Mouse (Mus musculus) limb, embryonic 14.5 days (tissue): ENCODE results near the gene Cryba2. TPM values are rescaled to one million over a fixed set of nuclear protein-coding genes. Genes with fewer than 3 reads are reported as not detected.

Experiments used
- ATAC-seq: fragments of 200-750 bp; cut with Nextera tagmentation; 2 replicates; pipeline ENCODE4 v1.8.0; 2017; ENCODE audit warnings: low read depth, moderate number of reproducible peaks, moderate TSS enrichment; ENCODE audit not compliant: low FRiP score
- DNase-seq: peaks from one replicate; pipeline ENCODE4 v3.0.0-alpha.2; 2015; ENCODE audit warnings: low spot score
- H3K27ac ChIP-seq: fragments of 300-500 bp; sonication (generic); replicated peaks from 2 replicates; pipeline ENCODE4 v1.5.1; 2014; ENCODE audit warnings: low read depth, mild to moderate bottlenecking, low read length, moderate library complexity, mixed read lengths
- H3K27me3 ChIP-seq: fragments of 300-500 bp; sonication (generic); 2 replicates; pipeline ENCODE4 v1.6.1; 2014; ENCODE audit warnings: low read length, mixed read lengths; ENCODE audit not compliant: control insufficient read depth, insufficient read depth
- H3K36me3 ChIP-seq: fragments of 300-500 bp; sonication (generic); 2 replicates; pipeline ENCODE4 v1.6.1; 2014; ENCODE audit warnings: mild to moderate bottlenecking, low read length, moderate library complexity, mixed read lengths; ENCODE audit not compliant: control insufficient read depth, insufficient read depth
- H3K4me1 ChIP-seq: fragments of 300-500 bp; sonication (generic); 2 replicates; pipeline ENCODE4 v1.6.1; 2014; ENCODE audit warnings: antibody characterized with exemption, low read length, mixed read lengths; ENCODE audit not compliant: control insufficient read depth, insufficient read depth
- H3K4me2 ChIP-seq: fragments of 300-500 bp; sonication (generic); replicated peaks from 2 replicates; pipeline ENCODE4 v1.6.1; 2014; ENCODE audit warnings: low read depth, mild to moderate bottlenecking, low read length, moderate library complexity; ENCODE audit not compliant: severe bottlenecking
- H3K4me3 ChIP-seq: fragments of 300-500 bp; sonication (generic); replicated peaks from 2 replicates; pipeline ENCODE4 v1.5.1; 2014; ENCODE audit warnings: low read length
- H3K9ac ChIP-seq: fragments of 300-500 bp; sonication (generic); 2 replicates; pipeline ENCODE4 v1.6.1; 2014; ENCODE audit warnings: mild to moderate bottlenecking, low read depth, low read length, moderate library complexity; ENCODE audit not compliant: severe bottlenecking
- H3K9me3 ChIP-seq: fragments of 300-500 bp; sonication (generic); 2 replicates; pipeline ENCODE4 v1.6.1; 2016; ENCODE audit warnings: low read length; ENCODE audit not compliant: control insufficient read depth
- POLR2A ChIP-seq: fragments of 200-500 bp; IDR thresholded peaks from 2 replicates; pipeline ENCODE4 v1.8.0; 2012; ENCODE audit warnings: inconsistent platforms, mild to moderate bottlenecking, moderate library complexity, borderline replicate concordance; ENCODE audit not compliant: insufficient read depth, insufficient read length; ENCODE audit errors: extremely low read depth
- WGBS: fragments of 180-500 bp; shearing (Covaris S2); extraction: QIAGEN DNeasy Blood & Tissue Kit; methylation state at CpG from one replicate; pipeline ENCODE4 v1.1.7; 2014; 5-methylcytosine and 5-hydroxymethylcytosine counted together
- microRNA counts: library from miRNA; unstranded; fragments of <30 nt; microRNA quantifications from one replicate; lab custom pipeline; 2016
- microRNA-seq: library from miRNA; unstranded; fragments of <30 nt; microRNA quantifications from one replicate; pipeline ENCODE4, GENCODE M21; 2016
- polyA plus RNA-seq, 2 experiments: library from polyadenylated mRNA; depleted of rRNA in 1 of 2; stranded (reverse) in 1 of 2; unstranded in 1 of 2; fragments of >200 nt; fragmentation: Nextera tagmentation in 1 of 2; extraction: Ambion mirVana in 1 of 2; gene quantifications; 2 replicates each; pipeline versions ENCODE4 v1.2.1 to v1.2.3; 2012 to 2014

Gene Cryba2
- polyA plus RNA-seq, 2 experiments, result not detected

DNA sequence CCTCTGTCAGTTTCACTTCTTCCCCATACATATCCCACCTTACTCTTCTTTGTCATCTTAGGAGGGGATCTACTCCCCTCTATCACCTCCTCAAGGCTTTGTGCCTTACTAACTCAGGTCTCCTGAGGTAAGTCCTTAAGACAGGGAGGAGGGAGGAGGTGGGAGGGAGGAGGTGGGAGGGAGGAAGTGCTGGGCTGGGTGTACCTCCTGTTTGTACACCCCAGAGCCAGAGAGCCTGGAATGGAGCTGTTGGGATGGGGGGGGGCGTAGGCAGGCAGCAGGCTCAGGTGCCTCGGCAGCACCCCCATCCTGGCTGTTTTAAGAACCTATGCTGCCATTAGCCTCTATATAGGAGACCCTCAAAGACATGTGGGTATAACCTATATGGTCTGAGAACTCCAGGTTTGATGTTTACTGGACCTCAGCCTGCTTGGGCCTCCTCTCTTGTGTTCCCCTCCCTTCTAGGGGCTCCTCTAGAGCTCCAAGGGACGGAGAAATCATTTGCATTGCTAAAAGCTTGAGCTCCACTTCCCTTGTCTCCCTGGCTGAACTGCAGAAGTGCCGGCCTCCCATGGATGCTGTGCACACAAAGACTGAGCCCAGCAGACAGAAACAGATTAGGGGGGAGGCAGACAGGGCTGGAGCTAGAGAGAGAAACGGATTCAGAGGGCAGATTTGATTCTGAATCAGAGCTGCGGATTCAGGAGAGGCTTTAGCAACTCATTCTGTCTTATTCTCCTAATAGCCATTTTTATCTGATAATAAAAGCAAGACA lies 41.8 kb downstream of the Cryba2 start:
- Histone ChIP-seq H3K36me3 (no peaks in the 10 kb centered on the region), H3K4me1 (peaks cover 10% of the 10 kb centered on the region; the same call in 1 of the 2 replicates), H3K27me3 (peaks cover 44% of the 10 kb centered on the region), H3K27ac (no peak overlapping the region), H3K4me2 (no peak overlapping the region), H3K9me3 (no peaks in the 10 kb centered on the region), H3K9ac (no peak overlapping the region), H3K4me3 (no peak overlapping the region)
- DNase-seq, result no peak
- ATAC-seq, result no peak
- WGBS, result 18% methylated on average over 6 of the region's 6 CpGs
- TF ChIP-seq POLR2A, result no peak

DNA sequence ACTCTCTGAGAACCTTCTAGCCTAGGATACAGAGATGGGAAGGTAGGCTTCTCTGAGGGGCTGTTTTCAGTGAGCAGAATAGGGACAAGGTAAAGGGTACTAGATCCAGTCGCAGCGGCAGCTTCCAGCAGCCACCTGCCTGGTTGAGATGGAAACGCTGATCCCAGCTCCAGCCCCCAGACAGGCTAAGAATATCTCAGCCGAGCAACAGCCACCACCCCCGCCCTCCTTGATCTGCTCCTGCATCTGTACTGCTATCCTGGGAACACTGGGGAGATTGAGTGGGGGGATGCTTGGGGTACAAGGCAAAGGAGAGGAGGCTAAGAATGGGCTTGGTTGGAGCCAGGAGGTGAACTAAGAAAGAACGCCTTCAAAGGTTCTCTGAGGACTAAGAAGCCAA lies 42.7 kb downstream of the Cryba2 start:
- Histone ChIP-seq H3K4me3 (no peak overlapping the region), H3K27me3 (peaks cover 34% of the 10 kb centered on the region), H3K9ac (no peak overlapping the region), H3K4me2 (no peak overlapping the region), H3K9me3 (no peaks in the 10 kb centered on the region), H3K27ac (no peak overlapping the region), H3K4me1 (peaks cover 4% of the 10 kb centered on the region; the same call in 1 of the 2 replicates), H3K36me3 (no peaks in the 10 kb centered on the region)
- ATAC-seq, result no peak
- 19% methylated on average over 6 of the region's 6 CpGs for WGBS
- no peak for DNase-seq
- no peak for TF ChIP-seq POLR2A

DNA sequence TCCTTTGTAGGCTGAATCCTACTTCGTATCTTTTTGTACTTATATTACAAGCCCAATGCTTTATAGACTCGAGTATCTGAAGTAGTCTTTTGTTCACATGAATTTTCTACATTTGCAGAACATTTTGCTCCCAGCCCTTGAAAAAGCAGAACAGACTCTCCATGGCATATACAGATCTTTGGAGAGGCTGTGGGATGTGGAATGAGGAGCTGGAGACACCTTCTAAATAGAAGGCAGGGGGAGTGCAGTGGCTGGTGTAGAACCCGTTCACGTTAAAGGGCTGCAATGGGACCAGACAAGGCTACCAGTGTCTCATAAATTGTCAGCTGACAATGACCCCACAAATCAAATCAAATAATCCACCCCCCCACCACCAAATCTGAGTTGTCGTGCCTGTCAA lies 44.0 kb downstream of the Cryba2 start:
- no peak overlapping the region for H3K4me2 ChIP-seq
- no peak for DNase-seq
- no peak for ATAC-seq
- TF ChIP-seq POLR2A, result no peak
- H3K4me1 ChIP-seq, result no peaks in the 10 kb centered on the region
- peaks cover 29% of the 10 kb centered on the region for H3K27me3 ChIP-seq
- no peak overlapping the region for H3K4me3 ChIP-seq
- no peak overlapping the region for H3K9ac ChIP-seq
- no peaks in the 10 kb centered on the region for H3K36me3 ChIP-seq
- no peaks in the 10 kb centered on the region for H3K9me3 ChIP-seq
- H3K27ac ChIP-seq, result no peak overlapping the region
- WGBS, result 53% methylated on average over 5 of the region's 5 CpGs

DNA sequence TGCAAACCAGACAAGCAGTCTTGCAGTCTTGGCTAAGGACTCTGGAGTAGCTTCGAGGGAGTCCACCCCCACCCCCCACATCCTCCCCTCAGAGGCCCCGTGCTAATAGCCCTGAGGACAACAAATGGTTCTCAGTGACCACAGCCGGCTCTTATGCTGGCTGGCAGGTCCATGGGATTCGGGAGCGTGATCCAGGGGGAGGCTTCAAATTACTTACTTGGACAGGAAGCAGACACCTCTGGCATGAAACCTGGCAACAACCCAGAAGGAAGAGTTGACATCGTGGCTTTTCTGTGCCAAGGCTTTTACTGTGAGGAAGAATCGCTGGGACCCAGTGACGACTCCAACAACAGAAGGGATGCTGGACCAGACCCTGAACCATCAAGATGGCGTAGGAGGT lies 46.6 kb downstream of the Cryba2 start:
- Histone ChIP-seq H3K9ac (no peak overlapping the region), H3K36me3 (no peaks in the 10 kb centered on the region), H3K4me2 (no peak overlapping the region), H3K4me3 (no peak overlapping the region), H3K27ac (no peak overlapping the region), H3K27me3 (peaks cover 15% of the 10 kb centered on the region), H3K4me1 (no peaks in the 10 kb centered on the region), H3K9me3 (no peaks in the 10 kb centered on the region)
- DNase-seq (no peak), ATAC-seq (no peak)
- 31% methylated on average over 9 of the region's 9 CpGs for WGBS
- no peak for TF ChIP-seq POLR2A

DNA sequence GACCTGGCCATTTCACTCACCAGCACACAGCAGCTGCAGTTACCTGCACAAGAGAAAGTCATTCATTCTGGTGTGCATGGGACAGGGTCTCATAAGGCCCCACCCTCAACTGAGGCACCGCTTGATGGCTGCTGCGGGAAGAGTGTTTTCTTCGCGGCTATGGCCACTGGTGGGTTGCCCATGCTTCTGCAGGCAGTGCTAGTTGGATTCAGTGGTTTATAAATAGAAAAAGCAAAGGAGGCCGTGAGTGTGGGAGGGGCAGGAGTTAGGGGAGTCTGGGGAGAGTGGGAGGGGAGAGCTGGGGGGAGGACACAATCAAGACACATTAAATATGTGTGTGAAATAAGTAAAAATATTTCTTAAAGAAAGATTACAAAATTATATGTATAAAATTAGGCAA lies 49.9 kb downstream of the Cryba2 start:
- H3K4me3 ChIP-seq, result no peak overlapping the region
- no peaks in the 10 kb centered on the region for H3K36me3 ChIP-seq
- no peaks in the 10 kb centered on the region for H3K9me3 ChIP-seq
- 81% methylated on average over 5 of the region's 5 CpGs for WGBS
- H3K4me1 ChIP-seq, result no peaks in the 10 kb centered on the region
- no peak for ATAC-seq
- no peaks in the 10 kb centered on the region for H3K27me3 ChIP-seq
- TF ChIP-seq POLR2A, result no peak
- DNase-seq, result no peak
- H3K4me2 ChIP-seq, result no peak overlapping the region
- no peak overlapping the region for H3K27ac ChIP-seq
- no peak overlapping the region for H3K9ac ChIP-seq

MicroRNAs within 50 kb of the gene (microRNA counts, 519-probe panel; counts per million panel counts)
- microRNA mmu-miR-375 (lab: Ali Mortazavi, UCI), result 1,400 counts per million, percentile 9 among the panel's probes with 10 or more counts

Small RNAs within 50 kb of the gene (microRNA-seq; reads per million reads assigned to microRNA genes)
- 408 reads per million, percentile 63 among the genes with 10 or more reads in this experiment for gene Mir375

Other genes starting within 250 kb of the Cryba2 start
- 36.7 and 45.6 TPM in 2 replicates for gene Ttll4, start 231.4 kb downstream of the Cryba2 start, polyA plus RNA-seq (2012; rRNA removed)
- 18.5 and 22.2 TPM in 2 replicates for gene Ttll4, start 231.4 kb downstream of the Cryba2 start, polyA plus RNA-seq (2014; fragmentation: Nextera tagmentation; extraction: Ambion mirVana)
- 16.1 TPM in 2 replicates for gene Cyp27a1, start 179.6 kb downstream of the Cryba2 start, polyA plus RNA-seq (2012; rRNA removed)
- gene Cyp27a1, start 179.6 kb downstream of the Cryba2 start, polyA plus RNA-seq (2014; fragmentation: Nextera tagmentation; extraction: Ambion mirVana), result 11.6 and 12.2 TPM in 2 replicates
- 4.3 and 5.1 TPM in 2 replicates for gene Prkag3, start 143.9 kb downstream of the Cryba2 start, polyA plus RNA-seq (2012; rRNA removed)
- 1.4 and 2.5 TPM in 2 replicates for gene Prkag3, start 143.9 kb downstream of the Cryba2 start, polyA plus RNA-seq (2014; fragmentation: Nextera tagmentation; extraction: Ambion mirVana)
- gene Wnt6, start 121.3 kb downstream of the Cryba2 start, polyA plus RNA-seq (2012; rRNA removed), result 39.9 and 42.8 TPM in 2 replicates
- gene Wnt6, start 121.3 kb downstream of the Cryba2 start, polyA plus RNA-seq (2014; fragmentation: Nextera tagmentation; extraction: Ambion mirVana), result 51.8 and 54.3 TPM in 2 replicates
- gene Wnt10a, start 101.6 kb downstream of the Cryba2 start, polyA plus RNA-seq (2012; rRNA removed), result 3.8 and 4.7 TPM in 2 replicates
- gene Wnt10a, start 101.6 kb downstream of the Cryba2 start, polyA plus RNA-seq (2014; fragmentation: Nextera tagmentation; extraction: Ambion mirVana), result 8.3 and 9.3 TPM in 2 replicates
- 0.49 and 0.63 TPM in 2 replicates for gene Cdk5r2, start 38.2 kb downstream of the Cryba2 start, polyA plus RNA-seq (2012; rRNA removed)
- gene Cdk5r2, start 38.2 kb downstream of the Cryba2 start, polyA plus RNA-seq (2014; fragmentation: Nextera tagmentation; extraction: Ambion mirVana), result 0.07 and 0.10 TPM in 2 replicates
- 0.05 TPM in 1 of 2 replicates, not detected in the other for gene Fev, start 7.7 kb downstream of the Cryba2 start, polyA plus RNA-seq (2012; rRNA removed)
- gene Fev, start 7.7 kb downstream of the Cryba2 start, polyA plus RNA-seq (2014; fragmentation: Nextera tagmentation; extraction: Ambion mirVana), result 0.14 TPM in 1 of 2 replicates, not detected in the other
- 0.01 TPM in 1 of 2 replicates, not detected in the other for gene Cfap65, start 42.5 kb upstream of the Cryba2 start, polyA plus RNA-seq (2012; rRNA removed)
- not detected in 2 replicates for gene Cfap65, start 42.5 kb upstream of the Cryba2 start, polyA plus RNA-seq (2014; fragmentation: Nextera tagmentation; extraction: Ambion mirVana)
- gene Ihh, start 58.5 kb upstream of the Cryba2 start, polyA plus RNA-seq (2012; rRNA removed), result 30.6 and 41.2 TPM in 2 replicates
- 6.0 and 7.3 TPM in 2 replicates for gene Ihh, start 58.5 kb upstream of the Cryba2 start, polyA plus RNA-seq (2014; fragmentation: Nextera tagmentation; extraction: Ambion mirVana)
- gene Nhej1, start 232.1 kb upstream of the Cryba2 start, polyA plus RNA-seq (2012; rRNA removed), result 4.4 and 4.8 TPM in 2 replicates
- 7.8 and 10.8 TPM in 2 replicates for gene Nhej1, start 232.1 kb upstream of the Cryba2 start, polyA plus RNA-seq (2014; fragmentation: Nextera tagmentation; extraction: Ambion mirVana)
- 0.55 and 0.58 TPM in 2 replicates for gene Slc23a3, start 240.7 kb upstream of the Cryba2 start, polyA plus RNA-seq (2012; rRNA removed)
- gene Slc23a3, start 240.7 kb upstream of the Cryba2 start, polyA plus RNA-seq (2014; fragmentation: Nextera tagmentation; extraction: Ambion mirVana), result 0.11 and 0.12 TPM in 2 replicates
- 48.1 and 56.7 TPM in 2 replicates for gene Cnppd1, start 249.6 kb upstream of the Cryba2 start, polyA plus RNA-seq (2012; rRNA removed)
- 37.8 and 39.7 TPM in 2 replicates for gene Cnppd1, start 249.6 kb upstream of the Cryba2 start, polyA plus RNA-seq (2014; fragmentation: Nextera tagmentation; extraction: Ambion mirVana)
- 74.8 and 101 TPM in 2 replicates for gene Retreg2, start 249.6 kb upstream of the Cryba2 start, polyA plus RNA-seq (2012; rRNA removed)
- 46.4 and 48.1 TPM in 2 replicates for gene Retreg2, start 249.6 kb upstream of the Cryba2 start, polyA plus RNA-seq (2014; fragmentation: Nextera tagmentation; extraction: Ambion mirVana)